Mouse (Mus musculus): ENCODE measurements around the gene Egln3.
A peak's percentile ranks its signal among the peaks of the same experiment; 100 is the strongest.

Gene Egln3

DNA sequence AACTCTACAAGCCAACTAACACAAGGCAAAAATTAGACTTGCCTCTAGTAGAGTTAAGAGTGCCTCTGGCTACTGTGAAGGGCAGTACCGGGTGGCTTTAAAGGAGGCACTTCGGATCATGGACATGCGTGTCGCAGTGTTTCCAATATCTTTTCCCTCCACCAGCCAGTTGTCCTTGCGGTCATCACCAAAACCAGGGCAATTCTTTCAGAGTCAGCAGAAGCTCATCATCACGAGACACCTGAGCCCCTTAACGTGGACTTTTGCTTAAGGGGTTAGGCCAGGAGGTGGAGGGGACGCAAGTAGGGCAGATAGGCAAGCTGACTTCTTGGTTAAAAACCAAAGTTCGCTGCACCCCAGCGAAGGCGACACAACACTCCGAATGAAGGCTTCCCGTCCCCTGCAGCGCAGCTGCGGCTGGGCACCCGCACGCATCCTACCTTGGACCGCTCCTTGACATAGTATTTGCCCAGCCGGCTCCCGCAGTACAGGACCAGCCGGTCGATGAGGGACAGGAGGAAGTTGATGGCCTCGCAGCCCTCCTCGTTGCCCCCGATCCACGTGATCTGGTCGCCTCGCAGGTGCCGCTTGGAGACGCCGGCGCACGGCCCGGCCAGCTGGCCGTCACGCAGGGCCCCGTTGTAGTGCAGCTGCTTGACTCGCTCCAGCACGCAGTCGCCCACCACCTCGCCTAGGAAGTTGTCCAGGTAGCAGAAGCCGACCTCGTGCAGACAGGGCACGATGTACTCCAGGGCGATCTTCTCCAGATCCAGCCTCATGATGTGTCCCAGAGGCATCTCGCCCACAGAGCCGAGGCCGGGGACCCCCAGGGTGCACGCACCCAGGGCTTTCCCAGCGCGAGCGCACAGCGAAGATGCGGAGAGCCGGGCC, 650 bp downstream of the Egln3 start:
- no peak for DNase-seq (ENCODE audit: low read depth, low spot score)

DNA sequence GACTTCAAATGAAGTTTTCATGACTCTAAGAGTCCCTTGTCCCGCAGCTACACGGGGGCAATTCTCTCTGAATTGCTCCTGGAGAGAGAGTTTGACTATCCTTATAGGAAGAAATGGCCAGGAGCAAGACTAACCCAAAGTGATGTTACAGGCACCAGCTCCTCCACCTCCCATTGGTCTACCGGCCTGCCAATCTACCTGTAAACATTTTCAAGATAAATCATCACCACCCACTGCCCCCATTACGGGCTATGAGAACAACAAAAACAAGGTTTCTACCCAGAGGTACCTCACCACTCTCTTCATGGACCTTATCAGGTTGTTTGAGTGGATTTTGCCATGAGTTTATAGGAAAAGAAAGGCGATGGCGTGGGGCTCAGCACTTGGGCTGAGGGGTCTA, 1.4 kb downstream of the Egln3 start:
- no peak for DNase-seq (ENCODE audit: low read depth, low spot score)

DNA sequence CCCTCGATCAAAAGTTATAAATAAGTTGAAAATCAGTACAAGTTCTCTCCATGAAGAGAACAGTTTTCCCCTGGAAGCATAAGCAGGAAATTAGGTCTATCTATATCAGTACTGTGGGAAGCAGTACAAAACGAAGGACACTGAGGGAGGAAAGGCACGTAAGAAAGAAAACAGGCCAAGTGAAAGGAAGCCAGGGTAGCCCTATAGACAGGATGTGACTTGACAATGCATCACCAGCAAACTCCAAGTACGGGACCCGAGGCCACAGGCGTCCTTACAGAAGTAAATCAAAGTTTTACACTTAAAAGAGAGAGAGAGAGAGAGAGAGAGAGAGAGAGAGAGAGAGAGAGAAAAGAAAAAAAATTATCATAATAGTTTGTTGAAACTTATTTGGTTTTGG, 2.8 kb downstream of the Egln3 start:
- no peak for DNase-seq (ENCODE audit: low read depth, low spot score)

DNA sequence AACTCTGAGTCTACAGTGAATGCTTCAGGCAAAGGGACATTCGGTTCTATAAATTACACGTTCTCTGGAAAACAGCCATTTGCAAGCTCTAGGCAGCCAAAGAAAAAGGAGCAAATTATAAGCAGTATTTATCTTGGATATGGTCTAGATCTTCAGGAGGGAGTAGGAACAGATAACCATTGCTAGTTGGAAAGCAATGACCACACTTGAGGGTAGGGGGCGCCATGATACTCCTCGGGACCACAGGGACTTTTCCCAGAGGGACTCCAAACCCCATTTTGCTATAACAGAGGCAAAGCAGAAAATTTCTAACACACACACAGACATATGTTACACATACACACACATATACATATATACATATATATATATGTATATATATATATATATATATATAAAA, 3.5 kb downstream of the Egln3 start:
- DNase-seq (ENCODE audit: low read depth, low spot score) = no peak

DNA sequence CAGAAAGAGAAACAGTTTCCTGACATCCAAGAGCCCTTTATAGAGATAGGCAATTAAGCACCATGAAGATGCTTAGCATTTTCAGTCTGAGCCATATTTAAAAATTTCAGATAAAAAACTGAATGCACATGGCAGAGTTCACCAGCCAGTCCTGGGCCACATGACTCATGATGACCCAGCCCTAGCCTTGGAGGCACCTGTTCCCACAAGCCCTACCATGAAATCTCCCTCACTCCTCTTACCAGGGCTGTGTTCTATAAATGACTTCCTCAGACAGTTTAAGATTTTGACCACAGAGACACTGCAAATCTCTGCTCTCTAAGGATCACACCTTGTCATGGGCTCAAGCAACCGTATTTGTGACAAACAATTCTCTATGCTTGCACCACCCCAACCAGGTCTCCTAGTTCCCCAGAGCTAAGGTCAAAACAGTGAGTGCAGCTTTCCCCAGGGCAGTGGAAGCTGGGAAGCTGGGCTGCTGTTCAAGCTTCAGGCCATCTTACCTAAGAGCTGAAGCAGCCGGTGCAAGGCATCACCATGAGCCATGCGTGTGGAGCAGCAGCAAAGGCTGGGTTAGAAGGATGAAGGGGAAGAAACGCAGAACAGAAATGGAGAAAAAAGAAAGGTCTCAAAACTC, 5.3 kb downstream of the Egln3 start:
- DNase-seq (ENCODE audit: low read depth, low spot score) = no peak

DNA sequence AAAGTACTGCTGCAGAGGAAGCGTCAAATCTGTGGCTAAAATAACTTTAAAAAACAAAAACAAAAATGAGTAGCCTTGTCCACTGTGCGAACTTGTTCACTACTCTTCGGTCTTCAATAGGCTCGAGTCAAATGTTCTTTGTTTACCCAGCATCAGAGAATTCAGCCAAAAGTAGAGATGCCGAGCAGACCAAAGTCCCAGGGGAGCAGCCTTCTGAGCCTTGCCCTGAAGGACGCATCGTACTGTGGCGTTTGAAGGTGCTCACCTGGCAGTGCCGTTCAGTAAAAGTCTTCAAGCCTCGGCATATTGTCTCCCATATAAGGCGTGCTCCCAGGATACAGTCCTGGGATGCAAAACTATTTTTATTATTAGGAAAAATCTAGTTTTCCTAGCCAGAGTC, 5.8 kb downstream of the Egln3 start:
- DNase-seq (ENCODE audit: low read depth, low spot score) = no peak

DNA sequence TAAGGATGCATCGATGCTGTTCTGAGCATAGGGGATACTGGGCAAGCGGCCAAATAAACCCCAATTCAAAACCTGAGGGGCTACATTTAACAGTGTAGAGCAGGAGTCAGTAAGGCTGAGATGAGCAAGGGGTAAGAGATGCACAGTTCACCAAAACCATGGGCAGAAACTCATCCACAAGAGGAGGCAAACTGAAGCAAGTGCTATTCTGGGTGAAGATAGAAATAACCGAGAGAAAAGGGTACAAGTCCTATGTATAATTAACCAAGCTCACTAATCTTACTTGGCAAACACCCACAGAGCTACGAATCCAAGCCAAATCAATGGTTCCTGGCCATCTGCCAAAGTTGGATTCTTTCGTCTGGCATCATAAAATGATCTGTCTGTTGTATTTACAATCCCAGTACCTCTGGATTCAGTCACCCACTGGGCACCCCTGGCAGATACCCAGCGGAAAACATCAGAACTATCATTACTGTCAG, 6.3 kb downstream of the Egln3 start:
- peak; percentile 46 for DNase-seq (ENCODE audit: low read depth, low spot score)

DNA sequence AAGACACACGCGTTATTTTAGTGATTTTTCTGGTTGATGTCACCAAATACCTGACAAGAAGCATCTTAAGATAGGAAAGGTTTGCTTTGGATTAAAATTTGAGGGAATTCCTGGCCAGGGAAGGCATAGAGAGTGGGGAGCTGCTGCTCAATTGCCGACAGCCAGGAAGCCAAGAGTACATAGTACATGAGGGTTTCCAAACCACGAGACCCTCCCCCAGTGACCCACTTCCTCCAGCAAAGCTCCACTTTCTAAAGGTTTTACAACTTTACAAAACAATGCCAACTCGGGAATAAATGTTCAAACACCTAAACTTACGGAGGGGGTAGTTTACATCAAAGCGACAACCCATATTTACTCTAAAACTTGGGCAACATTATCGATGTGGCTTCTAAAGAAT, 6.8 kb downstream of the Egln3 start:
- no peak for DNase-seq (ENCODE audit: low read depth, low spot score)

DNA sequence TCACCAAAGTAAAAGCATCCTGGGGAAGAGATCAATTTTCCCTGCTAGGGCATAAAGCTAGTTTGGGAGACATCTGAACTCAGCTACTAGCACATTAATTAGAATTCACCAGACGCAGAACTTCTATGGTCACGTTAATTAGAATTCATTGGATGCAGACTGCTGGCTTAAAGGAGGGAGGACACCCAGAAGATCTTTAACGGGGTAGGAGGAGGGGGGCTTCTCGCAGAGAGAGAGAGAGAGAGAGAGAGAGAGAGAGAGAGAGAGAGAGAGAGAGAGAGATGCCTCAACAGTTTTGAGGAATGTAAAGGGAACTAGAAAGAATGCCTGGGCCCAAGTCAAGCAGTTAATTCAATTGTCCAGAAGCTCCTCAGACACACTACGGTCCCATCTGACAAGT, 9.5 kb downstream of the Egln3 start:
- no peak for DNase-seq (ENCODE audit: low read depth, low spot score)

DNA sequence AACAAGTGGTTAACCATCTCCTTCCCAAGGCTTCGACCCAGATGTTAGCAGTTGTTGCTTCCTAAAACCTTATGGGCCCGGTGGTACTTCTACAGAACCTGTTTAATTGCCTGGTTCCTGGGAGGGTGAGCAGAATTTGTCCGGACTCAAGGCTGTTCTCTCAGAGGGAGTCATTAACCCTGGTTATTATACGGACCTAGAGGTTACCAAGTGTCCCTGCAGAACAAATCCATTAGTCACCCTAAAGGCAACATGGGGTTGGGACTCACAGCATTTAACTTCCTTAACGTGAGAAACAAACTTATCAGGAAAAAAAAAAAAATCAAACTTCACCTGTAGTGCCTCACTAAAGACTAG, 11.4 kb downstream of the Egln3 start:
- no peak for DNase-seq (ENCODE audit: low read depth, low spot score)

DNA sequence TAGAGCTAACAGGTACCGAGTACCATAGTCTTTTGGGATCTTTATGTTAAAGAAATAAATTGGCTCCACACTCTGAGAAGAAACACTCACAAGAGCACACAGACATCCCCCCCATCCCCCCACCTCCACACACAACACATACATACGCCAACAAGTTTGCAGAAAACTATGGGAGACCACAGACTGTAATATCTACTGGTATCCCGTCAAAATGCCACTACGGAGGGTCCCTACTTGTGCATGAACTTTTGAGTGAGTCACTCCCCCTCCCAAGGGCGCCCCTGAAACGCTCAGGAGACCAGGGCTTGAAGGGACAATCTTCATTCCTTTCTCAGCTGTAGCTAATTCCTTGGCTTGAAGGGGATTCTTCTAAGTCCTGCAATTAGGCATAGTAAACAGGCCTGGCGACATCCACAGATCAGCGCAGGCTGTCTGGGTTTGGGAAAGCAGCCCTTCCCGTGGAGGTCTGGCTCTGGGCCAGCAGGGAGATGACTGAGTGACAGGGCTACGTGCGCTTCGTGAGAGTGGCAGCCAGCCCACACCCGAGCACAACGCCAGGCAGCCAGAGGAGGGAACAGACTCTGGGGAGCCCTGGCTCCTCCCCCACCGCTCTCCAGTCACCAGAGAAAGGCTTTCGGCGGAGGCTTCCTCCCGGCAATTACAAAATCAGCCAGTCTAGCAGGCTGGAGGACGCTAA, 11.9 kb downstream of the Egln3 start:
- DNase-seq (ENCODE audit: low read depth, low spot score) = peak; percentile 81

DNA sequence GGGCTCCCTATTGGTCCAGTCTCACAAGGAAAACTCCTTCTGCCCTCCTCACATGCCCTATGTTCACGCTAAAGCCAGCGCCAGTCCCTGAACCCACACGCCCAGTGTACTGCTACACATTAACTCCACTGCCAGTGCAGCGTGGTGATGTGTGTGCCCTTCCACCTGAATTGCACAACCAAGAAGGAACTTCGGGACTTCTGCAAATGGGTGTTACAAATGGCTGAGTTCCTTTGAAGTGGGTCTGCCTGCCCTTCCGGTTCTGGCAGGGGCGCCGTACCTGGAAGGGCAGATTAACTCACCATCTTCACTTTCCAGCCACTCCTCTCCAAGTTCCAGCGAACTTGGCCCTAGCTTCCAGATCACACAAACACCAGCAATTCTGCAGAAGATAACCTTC, 12.5 kb downstream of the Egln3 start:
- DNase-seq (ENCODE audit: low read depth, low spot score) = no peak

DNA sequence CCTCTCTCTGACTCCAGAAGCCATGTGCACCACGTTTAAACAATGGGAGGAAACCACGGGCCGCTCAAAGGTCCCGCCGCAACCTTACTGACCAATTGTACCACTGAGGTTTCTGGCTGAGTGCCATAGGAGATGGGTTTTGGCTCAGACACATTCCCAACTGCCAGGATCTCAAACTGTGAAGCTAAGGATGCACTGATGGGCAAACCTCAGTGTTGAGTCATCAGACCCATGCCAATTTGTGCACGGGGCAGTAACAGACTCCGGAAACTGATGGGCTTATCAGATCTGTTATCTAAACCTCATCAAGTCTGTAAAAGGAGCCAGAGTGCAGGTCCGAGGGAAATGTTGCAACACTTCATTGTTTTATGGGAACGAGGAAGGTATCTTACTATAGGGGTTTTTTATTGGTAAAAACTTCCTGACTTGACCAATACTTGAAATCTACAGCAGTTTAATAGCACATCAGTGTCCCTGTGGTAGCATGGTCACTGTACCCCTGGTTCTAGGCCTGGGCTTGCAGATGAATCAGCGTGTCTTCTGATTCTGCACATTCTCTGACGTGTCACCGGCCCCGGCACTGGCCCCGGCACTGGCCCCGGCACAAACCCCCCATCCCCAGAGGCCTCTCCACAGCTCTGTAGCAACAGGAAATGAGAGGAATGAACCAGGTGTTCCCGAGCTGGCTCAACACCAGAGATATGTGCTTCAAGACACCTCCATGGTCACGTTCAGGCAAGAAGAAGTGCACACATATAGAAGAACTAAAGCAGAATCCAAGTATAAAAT, 15.7 kb downstream of the Egln3 start:
- DNase-seq (ENCODE audit: low read depth, low spot score) = no peak

DNA sequence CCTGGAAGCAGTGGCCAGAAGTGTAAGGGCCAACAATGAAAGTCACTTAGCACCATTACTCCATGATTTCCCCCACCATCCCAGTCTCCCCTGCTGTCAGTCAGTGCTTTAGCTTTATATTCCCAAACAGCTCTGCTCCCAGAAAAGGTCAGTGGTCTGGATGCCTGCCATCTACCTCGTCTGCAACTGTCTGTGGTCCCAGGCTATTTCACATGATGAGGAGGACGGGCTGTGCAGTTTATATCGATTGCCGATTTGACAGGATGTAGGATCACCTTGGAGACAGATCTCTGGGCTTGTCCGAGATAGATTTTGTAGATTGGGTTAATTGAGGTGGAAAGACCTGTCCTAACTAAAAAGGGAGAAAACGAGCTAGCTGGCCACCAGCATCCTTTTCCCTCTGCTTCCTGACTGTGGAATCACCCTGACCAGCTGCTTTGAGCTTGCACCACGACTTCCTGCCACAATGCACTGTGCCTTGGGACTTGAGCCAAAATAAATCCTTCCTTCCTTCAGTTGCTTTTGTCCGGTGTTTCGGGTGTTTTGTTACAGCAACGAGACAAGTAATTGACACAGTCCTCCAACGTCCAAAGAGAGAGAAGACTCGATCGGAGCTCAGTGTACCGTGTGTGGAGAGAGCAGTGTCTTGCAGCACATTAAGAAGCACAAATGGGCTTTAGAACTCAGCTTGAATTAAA, 16.6 kb downstream of the Egln3 start:
- no peak for DNase-seq (ENCODE audit: low read depth, low spot score)

DNA sequence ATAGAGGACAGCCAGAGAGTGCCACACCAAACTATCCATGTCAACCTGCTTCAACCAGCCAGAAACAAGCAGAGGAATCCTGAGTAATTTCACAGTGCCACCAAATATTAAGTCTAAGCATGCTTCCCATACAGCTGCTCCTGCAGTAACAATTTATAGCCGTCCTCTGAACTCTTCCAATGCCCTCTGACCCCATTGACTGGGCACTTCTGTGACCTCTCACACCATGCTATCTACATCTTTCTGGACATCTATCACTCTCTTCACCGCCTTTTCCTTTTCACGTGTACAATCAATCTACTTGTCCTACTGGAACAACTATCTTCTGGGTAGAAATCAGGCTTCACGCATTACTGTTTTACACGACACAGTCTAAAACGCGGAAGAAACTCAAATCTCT, 19.4 kb downstream of the Egln3 start:
- DNase-seq (ENCODE audit: low read depth, low spot score) = no peak

DNA sequence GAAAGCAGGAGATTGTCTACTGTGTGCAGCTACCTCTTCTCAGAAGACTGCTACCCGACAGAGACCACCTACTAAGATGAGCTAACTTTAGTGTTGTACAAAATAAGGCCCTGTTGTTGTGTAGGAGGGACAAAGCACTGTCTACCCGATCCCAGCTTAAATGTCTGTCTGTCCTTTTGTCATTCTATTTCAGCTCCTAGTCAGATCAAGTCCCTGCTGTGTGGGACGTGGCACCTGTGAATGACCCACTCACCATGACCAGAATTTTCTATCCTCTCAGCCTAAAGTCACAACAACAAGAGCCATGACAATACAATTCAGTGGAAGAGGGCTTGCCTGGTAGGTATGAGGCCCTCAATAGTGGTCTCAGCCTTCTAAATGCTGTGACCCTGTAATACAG, 25.3 kb downstream of the Egln3 start:
- no peak for DNase-seq (ENCODE audit: low read depth, low spot score)

DNA sequence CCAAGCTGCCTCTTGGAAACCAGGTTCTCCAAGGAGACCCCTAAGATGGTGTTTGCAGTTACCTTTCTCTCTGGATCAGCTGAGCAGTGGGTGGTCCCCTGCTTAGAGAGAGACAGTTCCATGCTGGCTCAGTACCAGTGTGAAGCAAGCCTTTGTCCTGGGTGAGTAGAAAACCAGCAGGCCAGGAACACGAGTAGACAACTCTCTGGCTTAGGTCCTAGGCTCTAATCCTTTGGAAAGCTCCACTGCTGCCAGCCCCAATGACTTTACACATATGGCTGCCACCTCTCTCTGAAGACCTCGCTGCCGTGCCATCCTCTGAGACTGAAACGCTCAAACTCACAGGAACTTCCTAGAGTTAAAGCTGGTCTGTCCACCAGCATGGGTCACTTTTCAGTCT, 34.9 kb downstream of the Egln3 start:
- DNase-seq (ENCODE audit: low read depth, low spot score) = no peak

DNA sequence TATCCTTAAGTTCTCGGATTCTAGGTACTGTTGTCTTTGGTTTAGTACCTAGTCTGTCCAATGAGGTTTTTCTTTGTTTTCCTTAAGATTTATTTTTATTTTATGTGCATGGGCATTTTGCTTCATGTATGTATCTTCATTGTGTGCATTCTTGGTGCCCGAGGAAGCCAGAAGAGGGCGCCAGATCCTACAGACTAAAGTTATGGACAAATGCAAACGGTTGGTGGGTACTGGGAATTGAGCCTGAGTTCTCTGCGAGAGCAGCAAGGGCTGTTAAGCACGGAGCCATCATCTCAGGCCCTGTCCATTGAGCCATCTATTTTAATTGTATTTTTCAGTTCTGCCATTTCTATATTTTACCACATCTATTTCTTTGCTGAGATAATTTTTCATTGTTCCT, 35.9 kb downstream of the Egln3 start:
- no peak for DNase-seq (ENCODE audit: low read depth, low spot score)

DNA sequence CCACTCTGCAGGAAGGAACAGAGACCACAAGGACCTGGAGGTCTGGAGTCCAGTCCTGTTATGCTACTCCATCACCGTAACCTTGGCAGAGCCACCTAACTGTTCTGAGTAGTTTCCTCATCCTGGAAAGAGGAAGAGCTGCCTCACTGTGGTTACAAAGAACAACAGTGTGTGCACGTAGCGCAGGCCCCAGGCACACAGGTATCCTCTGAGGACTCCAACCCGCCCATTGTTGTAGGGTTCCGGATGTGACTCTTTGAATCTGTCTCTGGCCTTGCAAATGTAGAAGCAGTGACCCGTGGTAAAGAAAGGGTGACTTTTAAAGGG, 39.0 kb downstream of the Egln3 start:
- DNase-seq (ENCODE audit: low read depth, low spot score) = no peak

DNA sequence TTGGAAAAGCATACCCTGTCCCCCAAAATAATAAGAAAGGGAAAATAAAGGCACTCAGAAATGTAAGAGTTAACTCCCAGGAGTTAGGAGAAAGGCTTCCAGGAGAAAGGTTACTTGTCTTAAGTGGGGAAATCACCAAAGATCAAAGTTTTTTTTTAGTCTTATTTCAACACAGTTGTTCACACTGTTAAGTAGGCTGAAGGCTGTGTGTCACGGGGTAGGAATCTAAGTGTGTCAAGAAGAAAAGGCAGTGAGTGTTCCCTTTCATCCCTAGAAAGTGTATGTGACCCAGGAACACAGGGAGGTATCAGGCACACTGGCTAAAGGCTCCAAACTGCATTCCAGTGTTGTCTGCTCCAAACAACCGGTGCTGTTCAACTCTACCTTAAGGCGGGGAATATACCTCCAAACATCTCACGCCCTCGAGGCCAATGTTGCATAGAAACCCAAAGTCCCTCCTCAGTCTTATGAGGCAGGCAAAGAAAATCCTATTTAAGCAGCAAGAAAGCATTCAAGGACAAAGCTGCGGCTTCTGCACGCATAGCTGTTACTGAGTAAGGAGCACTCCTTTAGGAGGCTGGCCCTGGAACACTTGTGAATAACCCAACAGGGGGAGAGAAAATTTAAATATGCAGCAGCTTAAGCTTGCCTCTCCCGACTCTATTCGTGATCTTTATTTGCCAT, 39.5 kb downstream of the Egln3 start:
- DNase-seq (ENCODE audit: low read depth, low spot score) = no peak

DNA sequence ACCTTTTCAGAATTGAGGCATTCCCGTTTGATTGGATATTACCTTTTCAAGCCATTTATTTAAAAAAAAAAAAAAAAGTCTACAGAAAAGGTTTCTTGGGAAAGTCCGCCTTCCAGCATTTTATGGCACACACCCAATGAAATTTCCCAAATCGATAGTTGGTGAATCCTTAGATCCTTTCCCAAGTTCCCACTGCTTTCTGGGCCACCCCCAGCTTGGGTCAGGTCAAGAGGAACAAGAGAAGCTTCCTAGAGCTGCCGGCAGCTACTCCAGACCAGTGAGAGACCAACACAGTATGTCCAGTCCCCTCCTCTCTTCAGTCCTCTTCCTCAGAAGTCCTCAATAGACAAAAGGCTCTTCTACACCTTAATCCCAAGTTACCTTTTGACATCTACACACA, 40.5 kb downstream of the Egln3 start:
- no peak for DNase-seq (ENCODE audit: low read depth, low spot score)
